Mouse (Mus musculus) C2C12 (cell line): Measurements from ENCODE around the gene Klhl40.

Experiments used
- CEBPB ChIP-seq: IDR thresholded peaks from one replicate; pipeline ENCODE4 v1.6.1; 2011; ENCODE audit warnings: low read depth, mild to moderate bottlenecking, control low read depth, moderate library complexity
- CTCF ChIP-seq: IDR thresholded peaks from one replicate; pipeline ENCODE4 v1.5.1; 2011; ENCODE audit not compliant: control insufficient read depth, insufficient read depth, insufficient read length
- FOSL1 ChIP-seq: IDR thresholded peaks from one replicate; pipeline ENCODE4 v1.8.0; 2011; ENCODE audit warnings: mild to moderate bottlenecking, low read length; ENCODE audit not compliant: poor library complexity, insufficient read depth, severe bottlenecking
- MAX ChIP-seq: IDR thresholded peaks from one replicate; pipeline ENCODE4 v1.6.1; 2011; ENCODE audit warnings: mild to moderate bottlenecking, control low read depth
- MYOD1 ChIP-seq: IDR thresholded peaks from one replicate; pipeline ENCODE4 v1.6.1; 2011; ENCODE audit warnings: low read depth; ENCODE audit not compliant: control insufficient read depth, insufficient read length
- MYOG ChIP-seq: IDR thresholded peaks from one replicate; pipeline ENCODE4 v1.6.1; 2011; ENCODE audit not compliant: control insufficient read depth, insufficient read length; ENCODE audit errors: extremely low read depth
- USF1 ChIP-seq: IDR thresholded peaks from one replicate; pipeline ENCODE4 v1.6.1; 2011; ENCODE audit warnings: low read depth, mild to moderate bottlenecking, control low read depth, moderate library complexity

DNA sequence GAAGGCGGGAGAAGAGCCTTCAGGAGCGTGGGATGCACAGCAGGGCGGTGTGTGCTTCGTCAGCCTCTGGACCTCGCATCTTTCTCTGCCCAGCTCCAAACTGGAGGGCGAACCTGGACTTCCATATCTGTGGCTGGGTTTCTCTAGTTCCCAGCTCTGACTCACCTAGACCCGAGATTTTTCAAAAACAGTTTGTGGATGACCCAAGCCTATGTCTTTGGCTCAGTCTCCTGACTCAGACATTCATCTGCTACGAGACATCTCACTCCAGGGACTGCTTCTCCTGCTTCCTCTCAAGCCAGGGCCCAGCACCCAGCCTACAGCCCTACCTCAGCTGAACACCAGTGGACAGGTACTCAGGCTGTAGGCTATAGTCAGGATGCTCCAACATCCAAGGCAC lies 7.9 kb downstream of the Klhl40 start:
- TF ChIP-seq CEBPB (no peak), CTCF (no peak), MAX (no peak), USF1 (no peak), MYOG (no peak), FOSL1 (no peak), MYOD1 (no peak)
